Mouse (Mus musculus) MN1 (cell line): Measurements from ENCODE around the gene Large2.

Experiments
- DNase-seq: peaks from one replicate; pipeline ENCODE4 v3.0.0-alpha.2; 2016; ENCODE audit warnings: low spot score

The Large2 gene

DNA sequence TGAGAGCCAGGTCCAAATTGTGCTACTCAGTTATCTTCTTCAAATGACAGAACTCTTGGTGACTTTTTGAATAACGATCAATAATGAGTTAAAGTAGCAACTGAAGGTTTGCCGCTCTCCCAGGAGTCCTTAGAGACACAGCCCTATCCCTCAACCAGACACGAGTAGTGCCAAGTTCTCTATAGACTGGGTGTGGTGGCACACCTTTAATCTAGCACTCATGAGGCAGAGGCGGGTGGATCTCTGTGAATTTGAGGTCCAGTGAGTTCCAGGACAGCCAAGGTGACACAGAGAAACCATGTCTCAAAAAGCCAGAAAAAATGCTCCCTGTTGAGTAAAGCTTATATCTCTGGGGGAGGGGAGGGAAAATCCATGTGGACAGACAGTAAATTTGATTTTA lies 47.1 kb downstream of the Large2 start:
- DNase-seq = no peak

DNA sequence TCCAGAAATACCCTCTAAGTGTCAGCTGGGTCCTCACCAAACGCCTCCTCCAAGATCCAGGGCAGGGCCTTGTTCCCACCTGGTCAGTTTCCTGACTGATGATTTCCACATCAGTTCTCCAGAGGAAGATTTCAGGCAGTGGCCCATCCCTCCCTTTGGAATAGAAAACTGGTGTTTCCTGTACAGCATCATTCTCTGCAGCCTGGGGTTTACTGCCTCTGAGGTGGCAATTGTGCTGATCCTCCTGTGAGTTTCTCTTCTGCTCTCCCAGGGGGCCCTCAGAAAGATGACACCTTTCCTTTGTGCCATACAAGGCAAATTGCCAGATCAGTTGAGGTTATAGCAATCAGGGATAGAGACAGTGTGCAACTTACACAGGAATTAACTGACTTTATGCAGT lies 48.4 kb downstream of the Large2 start:
- no peak for DNase-seq

DNA sequence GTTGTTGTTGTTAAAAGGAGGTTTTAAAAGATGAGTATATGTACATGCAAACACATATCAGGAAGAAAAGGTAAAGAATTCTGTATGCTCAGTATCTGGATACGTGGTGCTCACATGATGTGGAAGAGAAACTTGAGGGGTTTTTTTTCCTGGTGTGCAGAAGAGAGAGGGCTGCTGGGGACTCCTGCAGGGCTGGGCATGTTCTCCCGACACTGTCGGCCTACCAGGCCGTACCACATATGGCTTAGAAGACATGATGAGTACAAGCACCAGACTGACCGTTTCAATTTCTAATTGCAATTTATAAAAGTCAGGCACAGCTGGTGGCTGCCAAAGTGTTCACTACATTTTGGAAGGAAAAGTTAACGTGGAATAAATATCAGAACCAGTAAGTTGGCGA lies 49.0 kb downstream of the Large2 start:
- DNase-seq = no peak

DNA sequence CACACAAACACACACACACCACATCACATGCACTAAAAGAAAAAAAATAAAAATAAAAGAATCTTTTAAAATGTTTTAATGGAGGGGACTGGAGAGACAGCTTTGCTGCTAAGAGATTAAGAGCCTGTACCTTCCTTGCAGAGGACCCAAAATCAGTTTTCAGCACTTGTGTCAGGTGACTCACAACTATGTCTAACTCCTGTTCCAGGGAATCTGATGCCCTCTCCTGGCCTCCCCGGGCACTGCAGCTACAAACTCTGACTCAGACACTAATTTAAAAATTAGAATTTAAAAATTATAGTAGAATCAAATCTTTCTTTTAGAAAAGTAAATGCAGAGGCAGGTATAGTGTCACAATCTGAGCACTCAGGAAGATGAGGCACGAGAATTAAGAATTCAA lies 52.0 kb downstream of the Large2 start:
- DNase-seq = no peak

DNA sequence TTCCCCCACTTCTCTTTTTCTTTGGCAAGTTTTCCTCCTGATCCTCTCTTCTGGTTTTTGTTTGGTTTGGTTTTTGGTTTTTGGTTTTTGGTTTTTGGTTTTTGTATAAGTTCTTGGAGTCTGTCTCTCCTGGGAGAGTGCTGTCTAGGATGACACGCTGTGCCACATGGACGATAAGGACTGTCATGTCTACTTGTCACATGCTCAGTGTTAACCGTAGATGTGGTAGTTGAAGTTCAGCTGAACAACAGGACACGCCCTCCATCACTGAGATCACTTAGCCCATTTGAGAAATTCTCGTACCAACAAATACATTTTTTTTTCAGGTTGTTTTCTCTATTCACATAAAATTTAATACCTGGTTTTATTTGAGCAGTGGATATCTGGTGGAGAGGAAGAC lies 57.4 kb downstream of the Large2 start:
- no peak for DNase-seq

DNA sequence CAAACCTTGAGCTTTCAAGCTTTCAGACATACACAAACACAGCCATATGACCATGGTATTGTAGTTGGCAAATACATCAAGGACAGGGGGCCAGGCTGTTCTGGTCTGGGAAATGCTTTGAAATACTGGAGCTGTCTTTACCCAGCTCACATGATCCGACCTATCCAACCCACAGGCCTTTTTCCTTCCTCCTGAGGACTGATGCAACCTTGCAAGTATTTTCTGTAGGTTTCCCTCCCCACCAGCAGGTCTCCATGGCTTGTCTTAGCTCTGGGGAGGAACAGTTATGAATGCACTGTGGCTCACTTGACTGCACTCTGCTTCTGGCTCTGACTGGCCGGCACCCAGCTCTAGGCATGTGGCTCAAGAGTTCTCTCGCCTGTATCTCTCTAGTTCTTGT lies 58.0 kb downstream of the Large2 start:
- DNase-seq = peak; percentile 26
